Mouse (Mus musculus) c-Kit-positive CD71-positive TER-119-negative erythroid progenitor cells, embryonic 14.5 days (primary cell): ENCODE results near the gene Zfp600.
"Not testable (repeated sequence)": the region's sequence is repeated elsewhere in the genome, so short reads cannot be mapped to it uniquely, and the experiment has no call there.

Experiments
- DNase-seq: peaks from one replicate; pipeline ENCODE4 v3.0.0-alpha.2; 2013; ENCODE audit warnings: low read depth

Gene Zfp600

GRCm38 (mm10) chr4:146156524-146156923, at the start of gene Zfp600:
TSS of gene Zfp600 (plus strand) at chr4:146156824.
- not testable (repeated sequence) for DNase-seq

DNA sequence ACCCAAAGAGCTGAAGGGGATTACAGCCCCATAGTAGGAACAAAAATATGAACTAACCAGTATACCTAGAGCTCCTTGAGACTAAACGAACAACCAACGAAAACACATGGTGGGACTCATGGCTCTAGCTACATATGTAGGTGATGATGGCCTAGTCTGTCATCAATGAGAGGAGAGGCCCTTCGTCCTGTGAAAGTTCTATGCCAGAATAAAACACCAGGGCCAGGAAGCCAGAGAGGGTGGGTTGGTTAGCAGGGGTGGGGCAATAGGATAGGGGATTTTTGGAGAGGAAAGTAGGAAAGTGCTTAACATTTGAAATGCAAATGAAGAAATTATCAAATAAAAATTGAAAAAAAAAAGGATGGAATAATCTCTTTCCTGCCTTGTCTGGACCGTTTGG, 6.3 kb downstream of the Zfp600 start:
- not testable (repeated sequence) for DNase-seq

GRCm38 (mm10) chr4:146167202-146167832, 10.7 kb downstream of the Zfp600 start:
- not testable (repeated sequence) for DNase-seq

GRCm38 (mm10) chr4:146167879-146168532, 11.4 kb downstream of the Zfp600 start:
- not testable (repeated sequence) for DNase-seq

DNA sequence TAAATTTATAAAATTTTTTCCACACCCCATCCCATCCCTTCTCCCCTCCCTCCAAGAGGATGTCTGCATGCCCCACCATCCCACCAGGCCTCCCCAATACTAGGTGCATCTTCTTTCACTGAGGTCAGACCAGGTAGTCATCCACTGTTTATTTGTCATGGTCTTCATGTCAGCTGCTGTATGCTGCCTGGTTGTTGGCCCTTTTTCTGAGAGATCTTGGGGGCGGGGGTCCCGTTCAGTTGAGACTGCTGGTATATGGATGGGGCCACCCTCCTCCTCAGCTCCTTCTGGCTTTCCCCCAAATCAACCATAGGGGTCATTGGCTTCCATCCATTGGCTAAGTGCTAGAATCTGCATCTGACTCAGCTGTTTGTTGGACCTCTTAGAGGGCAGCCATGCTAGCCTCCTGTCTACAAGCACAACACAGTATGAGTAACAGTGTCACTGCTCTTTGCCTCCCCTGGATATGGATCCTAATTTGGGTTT, 12.1 kb downstream of the Zfp600 start:
- not testable (repeated sequence) for DNase-seq

- not testable (repeated sequence) for DNase-seq
Observed at GRCm38 (mm10) chr4:146173378-146174226, 17.0 kb downstream of the Zfp600 start.

GRCm38 (mm10) chr4:146204357-146204756, 47.7 kb downstream of the Zfp600 start:
- DNase-seq: not testable (repeated sequence)

GRCm38 (mm10) chr4:146239252-146240244, 82.9 kb downstream of the Zfp600 start:
- DNase-seq: not testable (repeated sequence)

- not testable (repeated sequence) for DNase-seq
Observed at GRCm38 (mm10) chr4:146242119-146242518, 85.5 kb downstream of the Zfp600 start.
